In the genomic region with DNA sequence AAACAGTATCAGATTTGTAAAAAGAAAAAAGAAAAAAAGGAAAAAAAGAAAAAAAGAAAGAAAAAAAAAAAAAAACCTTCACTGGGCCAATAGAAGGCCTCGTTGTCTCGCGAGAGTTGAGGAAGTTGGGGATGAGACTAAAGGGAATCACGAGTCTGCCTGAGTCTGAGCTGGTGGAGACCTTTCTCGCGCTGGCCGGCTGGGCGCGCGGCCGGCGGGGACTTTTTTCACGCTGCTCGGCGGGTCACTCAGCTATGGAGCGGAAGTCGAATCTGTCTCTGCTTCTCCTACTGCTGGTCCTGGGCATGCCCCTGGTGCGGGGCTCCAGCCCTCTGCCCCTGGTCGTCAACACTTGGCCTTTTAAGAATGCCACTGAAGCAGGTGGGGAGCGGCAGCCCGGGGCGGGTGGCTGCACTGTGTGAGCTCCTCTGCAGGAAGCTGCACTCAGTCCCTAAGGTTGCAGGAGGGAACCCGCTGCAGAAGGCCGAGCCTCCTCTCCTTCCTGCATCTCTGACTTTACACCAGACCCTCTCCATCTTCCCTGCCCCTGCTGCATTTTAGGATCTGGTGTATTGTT, we compare ENCODE assay signal across 7 mouse cellular contexts. TPM values are rescaled to one million over a fixed set of nuclear protein-coding genes. Genes with fewer than 3 reads are reported as not detected.
DNase-seq lines count a peak whose midpoint lies in the region; ATAC-seq lines count a peak whose summit lies in the region.

A gene (plus strand): TSS at position 177 of the 577 bp plus-strand sequence.

- peak; percentile 86 for DNase-seq in adrenal gland, postnatal 25 days
- peak; percentile 99 for DNase-seq in heart, adult 11 months
- peak; percentile 89 for DNase-seq in kidney, adult 18-20 months
- DNase-seq in limb, embryonic 11.5 days (ENCODE audit: low spot score): peak; percentile 87
- peak; percentile 95 for DNase-seq in midbrain, embryonic 14.5 days
- DNase-seq in spleen, adult 18-20 months: peak; percentile 80 to 88

- no peaks in the 10 kb centered on the region for H3K4me1 ChIP-seq in embryonic facial prominence, embryonic 12.5 days
- no peaks in the 10 kb centered on the region for H3K4me1 ChIP-seq in limb, embryonic 11.5 days (ENCODE audit: control insufficient read depth, insufficient read depth, low read length)
- H3K4me1 ChIP-seq in midbrain, embryonic 14.5 days (ENCODE audit: control insufficient read depth, insufficient read depth, low read length): peaks cover 9% of the 10 kb centered on the region

- H3K27me3 ChIP-seq in embryonic facial prominence, embryonic 12.5 days: no peaks in the 10 kb centered on the region
- no peaks in the 10 kb centered on the region for H3K27me3 ChIP-seq in limb, embryonic 11.5 days (ENCODE audit: control insufficient read depth, insufficient read depth, low read length)
- no peaks in the 10 kb centered on the region for H3K27me3 ChIP-seq in midbrain, embryonic 14.5 days (ENCODE audit: control insufficient read depth, insufficient read depth, low read length)

- peak within 1 kb of the TSS; percentile 59 for H3K4me2 ChIP-seq in embryonic facial prominence, embryonic 12.5 days (replicated peaks)
- peak within 1 kb of the TSS; percentile 67 for H3K4me2 ChIP-seq in limb, embryonic 11.5 days (ENCODE audit: low read depth, severe bottlenecking)
- peak within 1 kb of the TSS; percentile 67 for H3K4me2 ChIP-seq in midbrain, embryonic 14.5 days (ENCODE audit: low read length)

- no peaks in the 10 kb centered on the region for H3K9me3 ChIP-seq in embryonic facial prominence, embryonic 12.5 days
- H3K9me3 ChIP-seq in limb, embryonic 11.5 days (ENCODE audit: control insufficient read depth, low read length): no peaks in the 10 kb centered on the region
- no peaks in the 10 kb centered on the region for H3K9me3 ChIP-seq in midbrain, embryonic 14.5 days (ENCODE audit: control insufficient read depth, low read length)

- H3K36me3 ChIP-seq in embryonic facial prominence, embryonic 12.5 days: 0 out of 2 replicates have a peak, but pooled peaks cover 11% of the 10 kb centered on the region
- no peaks in the 10 kb centered on the region for H3K36me3 ChIP-seq in limb, embryonic 11.5 days (ENCODE audit: control insufficient read depth, insufficient read depth, low read length)
- no peaks in the 10 kb centered on the region for H3K36me3 ChIP-seq in midbrain, embryonic 14.5 days (ENCODE audit: control insufficient read depth, insufficient read depth, low read length)

- H3K27ac ChIP-seq in embryonic facial prominence, embryonic 12.5 days: peak within 1 kb of the TSS; percentile 74
- peak within 1 kb of the TSS; percentile 62 for H3K27ac ChIP-seq in limb, embryonic 11.5 days (replicated peaks; ENCODE audit: low read depth, low read length)
- peak within 1 kb of the TSS; percentile 74 for H3K27ac ChIP-seq in midbrain, embryonic 14.5 days (replicated peaks; ENCODE audit: low read depth, low read length)

- H3K9ac ChIP-seq in embryonic facial prominence, embryonic 12.5 days: peak within 1 kb of the TSS; percentile 69
- peak within 1 kb of the TSS; percentile 85 for H3K9ac ChIP-seq in limb, embryonic 11.5 days (ENCODE audit: low read length)
- peak within 1 kb of the TSS; percentile 81 for H3K9ac ChIP-seq in midbrain, embryonic 14.5 days (replicated peaks; ENCODE audit: low read length)

- H3K4me3 ChIP-seq in embryonic facial prominence, embryonic 12.5 days: peak within 1 kb of the TSS; percentile 56
- H3K4me3 ChIP-seq in limb, embryonic 11.5 days (ENCODE audit: low read depth, low read length): peak within 1 kb of the TSS; percentile 42
- peak within 1 kb of the TSS; percentile 46 for H3K4me3 ChIP-seq in midbrain, embryonic 14.5 days (replicated peaks; ENCODE audit: low read depth, low read length)

- WGBS in embryonic facial prominence, embryonic 12.5 days: 2% methylated on average over 24 of the region's 24 CpGs
- 2% methylated on average over 24 of the region's 24 CpGs for WGBS in limb, embryonic 11.5 days
- under 1% methylated on average over 24 of the region's 24 CpGs for WGBS in midbrain, embryonic 14.5 days

- peak; percentile 97 for ATAC-seq in embryonic facial prominence, embryonic 12.5 days (ENCODE audit: insufficient number of reproducible peaks, insufficient read depth, low FRiP score, low TSS enrichment)
- peak; percentile 98 for ATAC-seq in limb, embryonic 11.5 days (ENCODE audit: insufficient number of reproducible peaks, low FRiP score, low TSS enrichment, low read depth)
- peak; percentile 96 for ATAC-seq in midbrain, embryonic 14.5 days (ENCODE audit: low FRiP score, low TSS enrichment)

RNA-seq across cellular contexts. Expression of the gene that starts here (rescaled TPM):
- total RNA-seq in adrenal gland, postnatal 25 days (2021): 33.7 and 36.3 TPM in 2 replicates
- 23.9 and 24.9 TPM in 2 replicates for polyA plus RNA-seq in embryonic facial prominence, embryonic 12.5 days (2016; fragmentation: Nextera tagmentation; extraction: Ambion mirVana)
- polyA plus RNA-seq in limb, embryonic 11.5 days (2014; fragmentation: Nextera tagmentation; extraction: Ambion mirVana): 12.1 and 15.0 TPM in 2 replicates
- 11.4 and 11.6 TPM in 2 replicates for polyA plus RNA-seq in midbrain, embryonic 14.5 days (2014; fragmentation: Nextera tagmentation; extraction: Ambion mirVana)

Comparison
In these comparisons a context has a peak if more than half of its experiments do, and no peak if none do; other contexts are left out.
1. Peak in every context shown above with its lines: DNase-seq, ATAC-seq, H3K4me3 ChIP-seq and H3K27ac ChIP-seq.